Mouse (Mus musculus) lung, postnatal 0 days (tissue): ENCODE results near the gene Slc22a21. TPM values are rescaled to one million over a fixed set of nuclear protein-coding genes. Genes with fewer than 3 reads are reported as not detected.

Experiments used
- ATAC-seq: fragments of 200-750 bp; cut with Nextera tagmentation; 2 replicates; pipeline ENCODE4 v1.8.0; 2017; ENCODE audit warnings: moderate library complexity
- DNase-seq: peaks from one replicate; pipeline ENCODE4 v3.0.0-alpha.2; 2016; ENCODE audit warnings: low spot score
- H3K27ac ChIP-seq: fragments of 300-500 bp; sonication (generic); 2 replicates; pipeline ENCODE4 v1.5.1; 2014; ENCODE audit warnings: antibody characterized with exemption, mild to moderate bottlenecking, low read length, mixed read lengths
- H3K27me3 ChIP-seq: fragments of 300-500 bp; sonication (generic); replicated peaks from 2 replicates; pipeline ENCODE4 v1.6.1; 2014; ENCODE audit warnings: low read length, mixed read lengths; ENCODE audit not compliant: insufficient read depth
- H3K36me3 ChIP-seq: fragments of 300-500 bp; sonication (generic); 2 replicates; pipeline ENCODE4 v1.6.1; 2014; ENCODE audit warnings: low read length, mixed read lengths; ENCODE audit not compliant: insufficient read depth
- H3K4me1 ChIP-seq: fragments of 300-500 bp; sonication (generic); 2 replicates; pipeline ENCODE4 v1.6.1; 2014; ENCODE audit warnings: antibody characterized with exemption, low read depth, low read length, mixed read lengths; ENCODE audit not compliant: insufficient read depth
- H3K4me2 ChIP-seq: fragments of 300-500 bp; sonication (generic); replicated peaks from 2 replicates; pipeline ENCODE4 v1.6.1; 2014; ENCODE audit warnings: low read depth, mild to moderate bottlenecking, low read length, moderate library complexity, mixed read lengths
- H3K4me3 ChIP-seq: fragments of 300-500 bp; sonication (generic); 2 replicates; pipeline ENCODE4 v1.5.1; 2014; ENCODE audit warnings: low read depth, low read length
- H3K9ac ChIP-seq: fragments of 300-500 bp; sonication (generic); replicated peaks from 2 replicates; pipeline ENCODE4 v1.6.1; 2014; ENCODE audit warnings: low read depth, mild to moderate bottlenecking
- H3K9me3 ChIP-seq: fragments of 300-500 bp; sonication (generic); 2 replicates; pipeline ENCODE4 v1.6.1; 2016; ENCODE audit warnings: low read length, mixed read lengths
- CTCF ChIP-seq: IDR thresholded peaks from 2 replicates; pipeline ENCODE4 v1.5.1; 2016; ENCODE audit warnings: antibody characterized with exemption, mild to moderate bottlenecking
- EP300 ChIP-seq: IDR thresholded peaks from 2 replicates; pipeline ENCODE4 v1.6.1; 2016; ENCODE audit warnings: antibody characterized with exemption, mild to moderate bottlenecking, control low read depth
- WGBS: fragments of 180-500 bp; shearing (Covaris S2); extraction: QIAGEN DNeasy Blood & Tissue Kit; methylation state at CpG from one replicate; pipeline ENCODE4 v1.1.7; 2014; 5-methylcytosine and 5-hydroxymethylcytosine counted together
- polyA plus RNA-seq: library from polyadenylated mRNA; unstranded; fragments of >200 nt; fragmentation: Nextera tagmentation; extraction: Ambion mirVana; gene quantifications from 2 replicates; pipeline ENCODE4 v1.2.1, GENCODE M21; 2015

Slc22a21 gene
- polyA plus RNA-seq, 1 experiment from 2014 or later, result 2.6 TPM

- Histone ChIP-seq H3K4me1 (no peaks in the 10 kb centered on the region), H3K9ac (no peak overlapping the region), H3K27me3 (no peaks in the 10 kb centered on the region), H3K9me3 (no peaks in the 10 kb centered on the region), H3K27ac (no peak overlapping the region), H3K4me2 (no peak overlapping the region), H3K36me3 (no peaks in the 10 kb centered on the region), H3K4me3 (no peak overlapping the region)
- ATAC-seq, result no peak
- TF ChIP-seq CTCF (no peak), EP300 (no peak)
- 93% methylated on average over 4 of the region's 4 CpGs for WGBS
- no peak for DNase-seq
Measured at GRCm38 (mm10) chr11:53918851-53919250, 61.3 kb downstream of the Slc22a21 start.

- H3K36me3 ChIP-seq, result no peaks in the 10 kb centered on the region
- no peak overlapping the region for H3K4me2 ChIP-seq
- ATAC-seq, result no peak
- no peak overlapping the region for H3K9ac ChIP-seq
- no peaks in the 10 kb centered on the region for H3K9me3 ChIP-seq
- no peaks in the 10 kb centered on the region for H3K27me3 ChIP-seq
- DNase-seq, result no peak
- H3K4me1 ChIP-seq, result no peaks in the 10 kb centered on the region
- no peak overlapping the region for H3K4me3 ChIP-seq
- TF ChIP-seq CTCF (no peak), EP300 (no peak)
- WGBS, result 64% methylated on average over 4 of the region's 4 CpGs
- no peak overlapping the region for H3K27ac ChIP-seq
Measured at GRCm38 (mm10) chr11:53911011-53911410, 69.1 kb downstream of the Slc22a21 start.

- Histone ChIP-seq H3K4me1 (peaks cover 9% of the 10 kb centered on the region; the same call in 1 of the 2 replicates), H3K4me3 (no peak overlapping the region), H3K27ac (no peak overlapping the region), H3K36me3 (no peaks in the 10 kb centered on the region), H3K27me3 (no peaks in the 10 kb centered on the region), H3K9me3 (no peaks in the 10 kb centered on the region), H3K4me2 (no peak overlapping the region), H3K9ac (no peak overlapping the region)
- WGBS, result 74% methylated on average over 8 of the region's 8 CpGs
- ATAC-seq (no peak), DNase-seq (no peak)
- TF ChIP-seq CTCF (no peak), EP300 (no peak)
Measured at GRCm38 (mm10) chr11:53908686-53909085, 71.4 kb downstream of the Slc22a21 start.

GRCm38 (mm10) chr11:53904534-53904925 is 75.6 kb downstream of the Slc22a21 start:
- Histone ChIP-seq H3K4me3 (no peak overlapping the region), H3K9ac (no peak overlapping the region), H3K27me3 (no peaks in the 10 kb centered on the region), H3K4me2 (no peak overlapping the region), H3K4me1 (peaks cover 17% of the 10 kb centered on the region; the same call in 1 of the 2 replicates), H3K36me3 (no peaks in the 10 kb centered on the region), H3K9me3 (no peaks in the 10 kb centered on the region), H3K27ac (peak overlapping the region; percentile 75)
- WGBS, result 54% methylated on average over 9 of the region's 9 CpGs
- ATAC-seq (peak; percentile 9; the same call in 1 of the 2 replicates), DNase-seq (no peak)
- TF ChIP-seq CTCF (no peak), EP300 (no peak)

- Histone ChIP-seq H3K27ac (peak overlapping the region; percentile 75), H3K4me2 (0 out of 2 replicates have a peak overlapping the region, but pooled peaks have one; percentile 19), H3K27me3 (no peaks in the 10 kb centered on the region), H3K4me3 (no peak overlapping the region), H3K4me1 (peaks cover 17% of the 10 kb centered on the region; the same call in 1 of the 2 replicates), H3K9me3 (no peaks in the 10 kb centered on the region), H3K36me3 (no peaks in the 10 kb centered on the region), H3K9ac (no peak overlapping the region)
- DNase-seq (peak; percentile 94), ATAC-seq (peak; percentile 95)
- peak; percentile 90 for TF ChIP-seq EP300
- no peak for TF ChIP-seq CTCF
- 22% methylated on average over 14 of the region's 16 CpGs for WGBS
Measured at GRCm38 (mm10) chr11:53903781-53904533, 76.2 kb downstream of the Slc22a21 start.

GRCm38 (mm10) chr11:53902741-53903140 is 77.4 kb downstream of the Slc22a21 start:
- Histone ChIP-seq H3K36me3 (no peaks in the 10 kb centered on the region), H3K27me3 (no peaks in the 10 kb centered on the region), H3K4me2 (no peak overlapping the region), H3K4me3 (no peak overlapping the region), H3K4me1 (peaks cover 17% of the 10 kb centered on the region; the same call in 1 of the 2 replicates), H3K9ac (no peak overlapping the region), H3K9me3 (no peaks in the 10 kb centered on the region), H3K27ac (no peak overlapping the region)
- DNase-seq, result no peak
- WGBS, result 91% methylated on average over 14 of the region's 14 CpGs
- no peak for TF ChIP-seq CTCF
- no peak for TF ChIP-seq EP300
- no peak for ATAC-seq
